Mouse (Mus musculus) lung, postnatal 0 days (tissue): ENCODE measurements around the gene Prom1. TPM values are rescaled to one million over a fixed set of nuclear protein-coding genes. Genes with fewer than 3 reads are reported as not detected.

ENCODE experiments used
- ATAC-seq: fragments of 200-750 bp; cut with Nextera tagmentation; 2 replicates; pipeline ENCODE4 v1.8.0; 2017; ENCODE audit warnings: moderate library complexity
- DNase-seq: peaks from one replicate; pipeline ENCODE4 v3.0.0-alpha.2; 2016; ENCODE audit warnings: low spot score
- H3K27ac ChIP-seq: fragments of 300-500 bp; sonication (generic); 2 replicates; pipeline ENCODE4 v1.5.1; 2014; ENCODE audit warnings: antibody characterized with exemption, mild to moderate bottlenecking, low read length, mixed read lengths
- H3K27me3 ChIP-seq: fragments of 300-500 bp; sonication (generic); replicated peaks from 2 replicates; pipeline ENCODE4 v1.6.1; 2014; ENCODE audit warnings: low read length, mixed read lengths; ENCODE audit not compliant: insufficient read depth
- H3K36me3 ChIP-seq: fragments of 300-500 bp; sonication (generic); 2 replicates; pipeline ENCODE4 v1.6.1; 2014; ENCODE audit warnings: low read length, mixed read lengths; ENCODE audit not compliant: insufficient read depth
- H3K4me1 ChIP-seq: fragments of 300-500 bp; sonication (generic); 2 replicates; pipeline ENCODE4 v1.6.1; 2014; ENCODE audit warnings: antibody characterized with exemption, low read depth, low read length, mixed read lengths; ENCODE audit not compliant: insufficient read depth
- H3K4me2 ChIP-seq: fragments of 300-500 bp; sonication (generic); replicated peaks from 2 replicates; pipeline ENCODE4 v1.6.1; 2014; ENCODE audit warnings: low read depth, mild to moderate bottlenecking, low read length, moderate library complexity, mixed read lengths
- H3K4me3 ChIP-seq: fragments of 300-500 bp; sonication (generic); 2 replicates; pipeline ENCODE4 v1.5.1; 2014; ENCODE audit warnings: low read depth, low read length
- H3K9ac ChIP-seq: fragments of 300-500 bp; sonication (generic); replicated peaks from 2 replicates; pipeline ENCODE4 v1.6.1; 2014; ENCODE audit warnings: low read depth, mild to moderate bottlenecking
- H3K9me3 ChIP-seq: fragments of 300-500 bp; sonication (generic); 2 replicates; pipeline ENCODE4 v1.6.1; 2016; ENCODE audit warnings: low read length, mixed read lengths
- CTCF ChIP-seq: IDR thresholded peaks from 2 replicates; pipeline ENCODE4 v1.5.1; 2016; ENCODE audit warnings: antibody characterized with exemption, mild to moderate bottlenecking
- EP300 ChIP-seq: IDR thresholded peaks from 2 replicates; pipeline ENCODE4 v1.6.1; 2016; ENCODE audit warnings: antibody characterized with exemption, mild to moderate bottlenecking, control low read depth
- WGBS: fragments of 180-500 bp; shearing (Covaris S2); extraction: QIAGEN DNeasy Blood & Tissue Kit; methylation state at CpG from one replicate; pipeline ENCODE4 v1.1.7; 2014; 5-methylcytosine and 5-hydroxymethylcytosine counted together
- polyA plus RNA-seq: library from polyadenylated mRNA; unstranded; fragments of >200 nt; fragmentation: Nextera tagmentation; extraction: Ambion mirVana; gene quantifications from 2 replicates; pipeline ENCODE4 v1.2.1, GENCODE M21; 2015

Prom1 gene
- polyA plus RNA-seq, 1 experiment from 2014 or later = 22.9 TPM

- Histone ChIP-seq H3K9me3 (no peaks in the 10 kb centered on the region), H3K9ac (no peak overlapping the region), H3K4me3 (no peak overlapping the region), H3K27me3 (no peaks in the 10 kb centered on the region), H3K36me3 (no peaks in the 10 kb centered on the region), H3K4me1 (no peaks in the 10 kb centered on the region), H3K4me2 (no peak overlapping the region), H3K27ac (no peak overlapping the region)
- TF ChIP-seq CTCF (no peak), EP300 (no peak)
- DNase-seq = no peak
- no peak for ATAC-seq
Observed at GRCm38 (mm10) chr5:43986212-43986611, 115.6 kb downstream of the Prom1 start.

GRCm38 (mm10) chr5:43982896-43983295 is 118.9 kb downstream of the Prom1 start:
- H3K27me3 ChIP-seq = no peaks in the 10 kb centered on the region
- H3K4me2 ChIP-seq = no peak overlapping the region
- ATAC-seq = peak; percentile 36
- H3K9me3 ChIP-seq = no peaks in the 10 kb centered on the region
- no peak for TF ChIP-seq CTCF
- TF ChIP-seq EP300 = peak; percentile 42; the same call in 1 of the 2 replicates
- H3K27ac ChIP-seq = no peak overlapping the region
- 39% methylated on average over 1 of the region's 1 CpGs for WGBS
- no peak overlapping the region for H3K9ac ChIP-seq
- H3K36me3 ChIP-seq = no peaks in the 10 kb centered on the region
- H3K4me3 ChIP-seq = no peak overlapping the region
- H3K4me1 ChIP-seq = no peaks in the 10 kb centered on the region
- DNase-seq = peak; percentile 48

GRCm38 (mm10) chr5:43981620-43982019 is 120.2 kb downstream of the Prom1 start, which contains the start of gene Fgfbp1:
Fgfbp1 (minus strand) TSS chr5:43981779.
- TF ChIP-seq CTCF = no peak
- TF ChIP-seq EP300 = peak; percentile 81
- no peaks in the 10 kb centered on the region for H3K9me3 ChIP-seq
- H3K36me3 ChIP-seq = no peaks in the 10 kb centered on the region
- H3K4me1 ChIP-seq = no peaks in the 10 kb centered on the region
- H3K9ac ChIP-seq = no peak within 1 kb of the TSS
- ATAC-seq (peak; percentile 96), DNase-seq (peak; percentile 93)
- peak within 1 kb of the TSS; percentile 21; the same call in 1 of the 2 replicates for H3K4me3 ChIP-seq
- peak within 1 kb of the TSS; percentile 38 for H3K4me2 ChIP-seq
- H3K27ac ChIP-seq = peak within 1 kb of the TSS; percentile 71
- H3K27me3 ChIP-seq = no peaks in the 10 kb centered on the region
- 22% methylated on average over 4 of the region's 4 CpGs for WGBS

DNA sequence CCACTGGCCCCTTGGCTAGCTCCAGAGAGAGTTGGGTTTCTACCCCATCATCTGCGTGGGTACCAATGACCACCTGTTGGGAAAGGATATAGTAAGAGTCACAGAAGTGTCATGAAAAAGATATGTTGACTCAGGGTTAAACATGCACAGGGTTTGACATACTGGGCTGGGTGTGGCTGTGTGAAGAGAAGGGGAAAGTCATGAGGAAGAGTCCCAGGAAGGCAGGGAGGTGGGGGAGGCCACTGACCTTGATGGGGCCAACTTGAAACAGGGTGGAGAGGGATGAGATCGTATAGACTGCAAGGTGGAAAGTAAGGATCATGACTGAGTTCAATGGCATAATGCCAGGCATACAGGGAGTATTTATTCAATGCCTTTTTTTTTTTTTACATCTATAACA is 121.4 kb downstream of the Prom1 start:
- Histone ChIP-seq H3K9ac (no peak overlapping the region), H3K4me3 (no peak overlapping the region), H3K27ac (0 out of 2 replicates have a peak overlapping the region, but pooled peaks have one; percentile 71), H3K27me3 (no peaks in the 10 kb centered on the region), H3K36me3 (no peaks in the 10 kb centered on the region), H3K4me2 (no peak overlapping the region; the same call in 1 of the 2 replicates), H3K9me3 (no peaks in the 10 kb centered on the region), H3K4me1 (no peaks in the 10 kb centered on the region)
- TF ChIP-seq EP300 (no peak), CTCF (no peak)
- ATAC-seq (no peak), DNase-seq (peak; percentile 7)
- 47% methylated on average over 2 of the region's 2 CpGs for WGBS

DNA sequence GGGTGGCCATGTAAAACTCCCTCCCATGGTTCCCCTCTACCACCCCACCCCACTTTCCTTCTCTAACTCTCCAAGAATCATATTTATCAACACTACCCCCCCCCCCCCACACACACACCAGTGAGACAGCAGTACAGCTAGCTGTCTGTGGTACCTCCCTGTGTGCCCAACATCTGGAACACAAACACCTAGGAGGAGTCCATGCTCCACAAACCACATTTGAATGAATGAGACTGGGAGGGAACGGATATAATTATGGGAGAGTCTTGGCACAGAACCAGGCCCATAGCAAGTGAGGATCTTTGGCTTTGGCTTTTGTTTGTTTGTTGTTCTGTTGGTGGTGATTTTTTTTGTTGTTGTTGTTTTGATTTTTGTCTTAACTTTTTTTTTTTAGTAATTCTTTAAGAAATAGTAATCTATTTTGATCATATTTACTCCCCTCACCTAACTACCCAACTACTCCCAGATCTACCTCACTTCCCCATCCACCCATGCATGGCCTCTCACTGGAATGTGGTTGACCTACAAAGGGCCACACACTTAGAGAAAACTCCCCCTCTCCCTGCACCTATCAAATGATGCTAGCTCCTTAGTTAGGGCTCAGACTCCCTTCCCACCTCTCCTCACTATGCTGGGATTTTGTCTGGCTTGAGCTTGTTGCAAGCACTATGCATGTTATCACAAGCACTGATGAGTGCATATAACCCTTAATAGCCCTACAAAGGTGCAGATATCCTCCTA is 124.8 kb downstream of the Prom1 start:
- no peak for DNase-seq
- no peak overlapping the region for H3K4me3 ChIP-seq

DNA sequence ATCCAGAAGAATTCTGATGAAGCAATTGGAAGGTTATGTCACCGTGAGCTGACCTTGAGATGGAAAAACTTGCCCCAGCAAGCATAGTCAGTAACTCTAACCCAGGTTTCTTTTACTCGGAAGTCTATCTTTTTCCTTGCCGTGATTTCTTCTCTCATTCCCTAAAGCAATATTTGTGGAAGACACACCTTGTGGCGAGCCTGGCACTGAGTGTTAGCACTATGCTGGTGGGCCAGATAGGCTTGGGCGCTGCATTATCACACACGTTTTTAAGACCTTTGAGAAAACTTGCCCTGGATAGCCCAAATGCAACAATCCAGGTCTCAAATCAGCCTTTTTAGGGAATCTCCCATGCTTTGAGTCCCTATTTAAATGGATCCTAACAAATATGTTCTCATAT is 127.7 kb downstream of the Prom1 start:
- no peaks in the 10 kb centered on the region for H3K36me3 ChIP-seq
- no peak for ATAC-seq
- no peaks in the 10 kb centered on the region for H3K27me3 ChIP-seq
- H3K9me3 ChIP-seq = no peaks in the 10 kb centered on the region
- no peak overlapping the region for H3K27ac ChIP-seq
- H3K4me1 ChIP-seq = no peaks in the 10 kb centered on the region
- no peak overlapping the region for H3K4me2 ChIP-seq
- H3K9ac ChIP-seq = no peak overlapping the region
- no peak for DNase-seq
- no peak overlapping the region for H3K4me3 ChIP-seq
- TF ChIP-seq CTCF (no peak), EP300 (no peak)
- 70% methylated on average over 6 of the region's 6 CpGs for WGBS

More for the DNA sequence above, 124.8 kb downstream of the Prom1 start:
- Histone ChIP-seq H3K27me3 (no peaks in the 10 kb centered on the region), H3K4me1 (no peaks in the 10 kb centered on the region), H3K36me3 (no peaks in the 10 kb centered on the region), H3K27ac (no peak overlapping the region), H3K9me3 (no peaks in the 10 kb centered on the region), H3K9ac (no peak overlapping the region), H3K4me2 (no peak overlapping the region)
- 63% methylated on average over 1 of the region's 1 CpGs for WGBS
- TF ChIP-seq CTCF = no peak
- TF ChIP-seq EP300 = no peak
- no peak for ATAC-seq
